Mouse (Mus musculus) fibroblast of lung, adult 2 months (primary cell): ENCODE measurements around the gene Serpina3a.
A peak's percentile ranks its signal among the peaks of the same experiment; 100 is the strongest.
"Not testable (repeated sequence)": the region's sequence is repeated elsewhere in the genome, so short reads cannot be mapped to it uniquely, and the experiment has no call there.

Experiments
- DNase-seq: peaks from one replicate; pipeline ENCODE4 v3.0.0-alpha.2; 2011; ENCODE audit warnings: low read depth

Serpina3a gene

DNA sequence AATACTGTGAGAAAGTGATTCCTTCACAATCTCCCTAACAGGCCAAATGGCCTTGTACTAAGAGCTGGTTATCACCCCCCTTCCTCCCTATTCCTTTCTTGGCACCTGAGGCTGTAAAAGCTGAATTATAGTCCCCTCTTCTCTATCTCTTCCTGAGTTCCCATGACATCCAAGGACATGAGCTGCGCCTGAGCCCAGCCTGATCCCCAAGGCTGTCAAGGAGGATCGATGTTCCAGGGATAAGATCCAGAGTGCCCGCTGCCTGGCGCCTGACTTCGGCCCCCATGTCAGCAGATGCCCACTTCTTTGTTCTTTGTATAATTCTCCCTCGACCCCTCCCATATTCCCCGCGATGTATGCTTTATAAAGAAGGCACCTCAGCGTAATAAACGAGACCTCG lies at the start of gene Serpina3a:
Gene Serpina3a, plus strand, starts transcription at position 392 of the 400 bp plus-strand sequence.
- not testable (repeated sequence) for DNase-seq

DNA sequence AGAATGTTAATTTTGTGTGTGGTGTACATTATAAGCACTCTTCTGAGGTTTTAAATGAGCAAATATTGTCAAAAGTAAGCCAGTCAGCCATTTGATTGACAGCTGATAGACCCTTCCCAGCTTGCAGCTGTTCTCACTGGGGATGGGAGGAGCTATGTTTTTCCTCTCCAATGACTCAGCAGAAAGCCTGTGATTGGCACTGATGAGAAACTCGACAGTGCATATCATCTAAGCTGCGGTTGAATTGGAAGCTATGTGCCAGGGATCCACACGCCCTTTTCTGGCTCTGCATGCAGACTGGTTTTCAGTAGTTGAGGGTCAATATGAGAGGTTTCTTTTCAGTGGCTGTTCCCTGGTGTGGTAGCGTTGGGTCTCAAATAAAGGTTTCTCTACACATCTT lies 48.0 kb upstream of the Serpina3a start:
- DNase-seq = peak; percentile 73

DNA sequence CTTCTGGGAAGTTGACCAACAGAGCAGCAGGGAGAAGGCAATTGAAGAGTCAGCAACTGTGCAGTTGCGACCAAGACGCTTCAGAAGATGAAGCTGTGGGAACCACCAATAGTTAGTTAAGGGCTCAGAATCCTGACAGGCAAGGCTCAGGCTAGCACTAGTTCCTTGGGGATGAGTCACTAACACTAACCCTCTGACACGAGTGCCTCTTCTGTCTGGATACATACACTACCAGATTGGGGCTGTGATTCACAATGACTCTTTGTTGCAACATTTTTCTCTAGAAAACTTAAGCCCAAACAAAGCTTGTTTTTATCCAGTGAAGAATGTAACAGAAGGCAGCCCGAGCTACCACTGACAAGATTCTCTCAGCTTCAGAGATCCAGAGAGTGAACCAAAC lies 47.5 kb upstream of the Serpina3a start:
- peak; percentile 93 for DNase-seq

DNA sequence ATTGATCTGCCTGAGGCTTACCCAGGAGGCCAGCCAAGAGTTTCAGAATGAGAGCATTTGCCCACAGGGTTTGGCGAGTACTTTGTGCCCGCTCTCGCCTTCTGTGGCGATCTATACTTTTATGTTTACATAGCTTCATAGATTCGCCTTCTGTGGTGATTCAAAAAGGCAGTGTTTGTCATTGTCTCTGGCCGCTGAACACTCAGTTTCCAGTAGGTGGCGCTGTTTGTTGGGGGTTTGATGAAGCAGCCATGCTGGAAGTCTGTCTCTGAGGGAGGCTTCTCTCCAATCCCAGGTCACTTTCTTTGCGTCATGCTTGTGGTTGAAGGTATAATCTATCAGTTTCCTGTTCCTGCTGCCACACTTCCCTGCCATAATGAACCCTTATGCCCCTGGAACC lies 46.3 kb upstream of the Serpina3a start:
- no peak for DNase-seq

DNA sequence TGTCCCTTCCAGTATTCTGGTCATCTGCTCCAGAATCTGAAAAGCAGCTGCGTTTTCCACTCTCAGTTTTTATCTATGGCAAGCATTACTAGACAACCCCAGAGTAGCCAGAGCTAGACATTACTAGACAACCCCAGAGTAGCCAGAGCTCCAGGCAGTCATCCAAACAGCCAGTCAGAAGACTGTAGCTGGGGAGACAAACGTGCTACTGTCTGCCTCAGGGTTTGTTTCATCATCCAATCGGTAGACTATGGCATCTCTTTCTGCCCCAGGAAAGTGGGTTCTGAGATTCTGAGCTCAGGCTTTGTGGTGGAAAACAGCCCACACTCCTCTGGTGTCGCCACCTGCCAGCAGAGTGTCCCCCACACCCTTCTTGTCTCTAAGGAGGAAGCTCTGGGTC lies 45.0 kb upstream of the Serpina3a start:
- DNase-seq = peak; percentile 84

DNA sequence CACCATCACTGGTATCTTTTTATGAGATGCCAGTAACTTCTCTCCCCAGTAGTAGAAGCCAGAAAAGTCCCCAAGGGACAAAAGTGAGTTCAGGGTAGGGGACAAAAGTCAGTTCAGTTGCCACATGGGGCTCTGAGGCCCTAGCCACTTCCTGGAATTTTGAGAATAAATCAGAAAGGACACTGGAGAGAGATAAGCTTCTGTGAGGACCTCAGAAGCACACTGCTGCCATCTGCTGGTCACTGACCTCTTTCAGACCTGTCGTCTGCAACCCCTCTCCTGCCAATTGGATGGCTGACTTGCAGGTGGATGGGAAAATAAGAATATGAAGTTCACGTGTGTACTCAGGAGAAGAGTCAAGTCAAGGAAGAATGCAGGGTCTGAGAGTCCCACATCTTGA lies 42.9 kb upstream of the Serpina3a start:
- no peak for DNase-seq

DNA sequence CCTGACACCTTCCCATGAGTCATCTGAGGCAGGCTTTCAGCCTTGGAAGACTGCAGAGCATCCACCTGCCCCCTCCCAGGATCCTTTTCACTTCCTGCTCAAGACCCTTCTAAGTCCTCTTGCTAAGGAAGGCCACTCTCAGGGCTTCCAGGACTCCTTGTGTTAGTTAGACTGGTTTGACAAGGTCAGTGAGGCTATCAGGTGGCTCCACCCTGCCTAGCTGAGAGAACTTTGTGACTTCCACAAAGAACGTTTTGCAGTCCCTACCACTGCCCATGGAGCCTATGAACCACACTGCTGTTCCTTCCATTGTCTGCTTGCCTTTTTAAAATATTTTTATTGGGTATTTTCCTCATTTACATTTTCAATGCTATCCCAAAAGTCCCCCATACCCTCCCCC lies 40.8 kb upstream of the Serpina3a start:
- no peak for DNase-seq

DNA sequence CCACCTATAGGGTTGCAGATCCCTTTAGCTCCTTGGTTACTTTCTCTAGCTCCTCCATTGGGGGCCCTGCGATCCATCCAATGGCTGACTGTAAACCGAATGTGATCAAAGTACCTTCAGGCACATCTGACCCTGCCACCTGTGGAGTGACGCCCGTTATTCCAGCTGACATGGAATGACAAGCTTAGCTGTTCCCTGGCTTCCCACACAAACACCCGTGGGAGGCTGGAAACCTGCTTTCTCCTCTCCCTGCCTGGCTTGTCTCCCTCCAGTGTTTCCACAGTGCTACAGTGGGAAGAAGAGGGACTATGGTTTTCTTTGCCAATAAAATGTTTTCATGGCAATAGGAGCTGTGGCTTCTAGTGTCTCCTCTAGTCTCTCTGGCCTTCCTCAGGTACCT lies 40.2 kb upstream of the Serpina3a start:
- DNase-seq = no peak

DNA sequence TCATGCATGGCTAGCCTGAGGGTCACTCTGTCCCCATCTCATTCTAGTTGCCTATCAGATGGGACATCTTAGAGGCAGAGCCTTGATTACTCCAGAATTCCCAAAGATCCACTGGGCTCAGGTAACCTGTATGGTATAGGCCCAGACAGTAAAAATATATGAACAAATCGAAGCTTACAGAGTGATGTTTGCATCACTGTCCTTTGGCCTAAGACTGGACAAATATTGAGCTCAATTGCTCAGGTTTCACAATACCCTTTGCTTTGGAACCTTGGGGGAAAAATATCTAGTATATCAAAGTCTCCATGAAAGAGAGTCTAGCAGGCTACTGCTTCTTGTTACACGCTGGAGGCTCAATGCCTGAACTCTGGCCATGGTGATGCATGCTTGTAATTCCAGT lies 22.4 kb upstream of the Serpina3a start:
- DNase-seq = no peak

DNA sequence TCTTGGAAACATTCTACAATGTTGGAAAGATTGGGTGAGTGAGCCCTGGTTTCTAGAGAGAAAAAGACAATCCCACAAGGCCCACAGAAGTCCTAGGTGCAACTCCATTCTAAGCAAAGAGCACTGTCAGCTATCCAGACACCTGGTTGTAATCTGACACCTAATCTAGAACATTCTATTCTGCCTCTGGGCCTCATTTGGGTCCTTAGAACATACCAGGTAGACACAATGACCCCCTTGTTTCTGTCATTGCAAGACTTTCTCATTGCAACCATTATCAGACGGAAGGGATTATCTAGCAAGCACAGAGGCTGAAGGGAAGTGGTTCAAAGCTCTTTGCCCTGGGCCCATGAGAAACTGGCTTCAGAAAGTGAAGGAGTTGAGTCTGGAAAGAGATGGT lies 21.2 kb upstream of the Serpina3a start:
- DNase-seq = no peak

DNA sequence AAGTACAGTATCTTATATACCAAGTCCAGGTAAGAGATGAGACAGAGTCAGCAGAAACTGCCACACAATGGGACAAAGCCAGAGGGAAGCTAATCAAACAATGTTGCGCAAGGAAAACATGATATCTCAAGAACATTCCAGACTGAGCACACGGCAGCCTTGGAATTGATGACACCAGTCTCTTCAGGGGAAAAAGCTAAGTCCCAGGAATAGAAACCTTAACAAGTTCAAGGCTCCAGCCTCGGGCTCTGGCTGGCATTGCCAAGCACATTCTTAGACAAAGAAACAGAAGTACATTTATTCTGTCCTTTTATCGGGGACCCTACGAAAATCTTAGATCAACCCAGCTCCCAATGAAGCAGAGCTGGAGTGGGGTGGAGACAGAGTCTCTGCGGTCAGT lies 11.8 kb upstream of the Serpina3a start, which contains the start of gene Serpina5:
Gene Serpina5, plus strand, starts transcription at position 346 of the 400 bp plus-strand sequence.
- no peak for DNase-seq

DNA sequence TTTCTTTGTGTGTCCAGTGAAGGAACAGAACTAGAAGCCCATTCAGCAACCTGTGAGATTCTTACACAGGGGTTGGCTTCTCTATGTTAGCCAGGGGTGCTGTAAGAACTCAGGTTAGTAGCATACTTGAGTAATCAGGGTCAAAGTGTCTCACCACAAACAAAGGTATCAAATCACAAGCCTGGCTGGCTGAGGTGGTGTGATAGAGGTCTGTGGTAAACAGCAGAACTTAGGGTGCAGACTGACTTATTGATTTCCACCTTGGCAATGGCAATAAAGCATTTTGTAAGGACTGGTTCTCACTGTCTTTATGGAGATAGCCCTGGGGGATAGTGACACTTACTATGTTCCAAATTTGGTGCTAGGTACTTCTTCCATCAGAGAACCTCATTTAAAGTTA lies 6.7 kb upstream of the Serpina3a start:
- no peak for DNase-seq

DNA sequence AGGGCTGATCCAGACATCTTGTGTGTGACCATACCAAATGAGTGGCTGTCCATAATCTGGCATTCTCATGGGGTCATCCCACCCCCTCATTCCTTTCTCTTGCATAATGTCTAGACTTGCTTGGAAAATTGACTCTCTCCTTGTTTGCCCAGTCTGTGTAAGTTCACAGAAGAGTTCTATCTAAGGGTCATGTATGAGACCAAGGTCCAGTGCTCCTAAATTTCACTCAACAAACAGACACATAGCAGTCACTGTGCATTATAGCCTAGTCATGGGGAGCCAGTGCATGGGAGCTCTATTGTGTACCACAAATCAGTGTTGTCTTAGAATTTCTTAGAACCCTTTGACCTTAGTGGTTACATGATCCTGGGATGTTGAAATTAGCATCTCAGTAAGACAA lies 5.6 kb upstream of the Serpina3a start:
- no peak for DNase-seq

DNA sequence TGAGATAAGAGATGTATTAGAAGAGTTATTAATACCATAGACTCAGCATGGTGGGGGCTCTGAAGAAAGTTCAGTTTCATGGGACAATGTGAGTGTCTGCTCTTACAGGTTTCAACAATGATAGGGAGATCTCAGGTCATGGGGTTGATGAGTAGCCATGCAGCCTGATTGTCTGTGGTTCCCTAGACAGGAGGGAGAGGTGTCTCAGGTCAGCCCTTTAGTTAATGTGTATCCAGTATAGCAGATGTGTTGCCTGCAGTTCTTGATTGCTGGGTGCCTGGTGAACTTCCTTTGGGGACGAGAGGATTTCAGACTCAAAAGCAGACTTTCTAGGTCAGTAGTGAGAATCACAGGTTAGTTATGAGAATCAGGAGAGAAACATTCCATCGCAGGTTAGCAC lies 4.0 kb upstream of the Serpina3a start:
- no peak for DNase-seq

DNA sequence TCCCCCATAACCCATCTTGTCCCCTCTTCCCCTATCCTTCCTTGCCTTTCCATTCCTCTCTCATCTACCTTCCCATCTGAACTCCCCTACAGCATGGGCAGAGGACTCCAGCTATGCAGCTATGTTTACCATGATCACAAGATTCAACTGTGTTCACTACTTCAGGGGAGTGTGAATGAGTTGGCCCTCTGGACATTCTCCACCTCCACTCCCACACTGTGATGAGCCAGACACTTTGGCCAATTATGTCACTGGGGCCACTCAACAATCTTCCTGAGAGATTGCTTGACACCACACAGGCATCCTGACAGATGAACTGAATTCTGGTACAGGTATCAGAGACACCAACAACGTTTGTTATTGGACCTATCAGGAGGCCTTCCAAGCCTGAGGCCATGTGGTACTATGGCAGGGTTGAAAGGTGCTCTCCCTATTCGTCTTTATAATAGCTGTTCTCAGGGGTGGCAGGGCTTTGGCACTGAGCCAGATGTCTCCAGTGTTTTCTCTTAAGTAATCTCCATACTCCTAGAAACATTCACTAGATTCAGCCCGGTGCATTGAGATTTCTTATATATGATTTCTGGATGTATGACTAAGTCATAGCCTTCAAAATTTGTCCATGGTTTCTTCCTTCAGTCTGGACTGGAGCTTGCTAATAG lies 2.5 kb downstream of the Serpina3a start:
- DNase-seq = no peak

DNA sequence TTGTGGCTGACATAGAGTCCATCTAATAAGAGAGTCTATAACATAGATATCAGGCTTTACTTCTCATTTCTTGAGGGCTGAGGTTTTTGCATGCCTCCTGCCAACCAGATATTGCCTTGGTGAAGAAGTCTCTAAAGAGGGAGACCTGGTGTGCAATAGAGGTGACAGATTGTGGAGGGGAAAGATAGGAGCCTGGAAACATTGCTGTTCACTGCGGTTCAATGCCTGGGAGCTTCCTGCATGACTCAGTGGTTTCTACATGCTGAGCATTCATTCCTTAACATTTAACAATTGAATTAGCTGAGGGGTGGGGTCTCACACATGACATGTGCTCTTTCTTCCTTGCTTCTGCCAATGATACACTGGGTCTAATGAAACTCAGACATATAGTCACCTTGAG lies 10.6 kb downstream of the Serpina3a start:
- no peak for DNase-seq

DNA sequence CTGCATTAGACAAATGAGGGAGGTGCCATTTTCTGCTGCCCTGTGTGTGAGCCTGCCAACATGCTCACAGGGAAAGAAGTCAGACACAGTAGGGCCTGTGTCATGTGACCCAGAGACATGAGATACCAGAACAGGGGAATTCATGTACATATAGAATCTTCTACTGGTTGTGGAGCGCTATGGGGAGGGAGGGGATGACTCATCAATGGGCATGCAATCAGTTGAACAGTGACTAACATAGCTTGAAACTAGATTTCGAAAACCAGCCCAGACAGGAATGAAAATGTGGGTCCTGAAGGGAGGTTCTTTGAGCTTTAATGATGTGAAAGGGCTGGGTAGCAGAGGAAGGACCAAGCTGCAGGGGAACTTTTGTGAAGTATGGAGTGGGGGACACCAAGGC lies 11.5 kb downstream of the Serpina3a start:
- DNase-seq = peak; percentile 37

DNA sequence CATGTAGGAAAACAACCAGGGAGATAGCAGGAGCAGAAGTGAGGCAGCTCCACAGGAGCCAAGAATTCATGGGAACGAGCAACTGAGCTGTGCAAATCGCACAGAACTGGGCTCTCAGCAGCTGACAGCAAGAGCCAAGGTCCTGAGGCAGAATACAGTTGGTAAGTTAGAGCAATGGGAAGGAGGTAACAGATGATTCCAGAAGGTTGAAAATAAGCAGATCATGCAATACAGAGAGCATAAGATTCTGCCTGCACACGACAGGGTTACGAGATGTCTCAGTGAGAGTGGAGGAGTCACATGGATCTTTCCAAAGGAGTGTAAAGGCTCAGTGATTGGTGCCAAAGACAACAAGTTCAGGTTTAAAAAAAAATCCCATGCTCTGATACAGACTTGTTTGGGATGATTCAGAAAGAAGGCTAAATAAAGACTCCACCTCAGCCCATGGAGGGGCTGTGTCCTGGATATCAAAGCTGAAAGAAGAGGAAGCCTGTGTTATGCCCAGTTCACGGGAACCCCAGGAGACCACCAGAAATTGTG lies 12.6 kb downstream of the Serpina3a start:
- no peak for DNase-seq

DNA sequence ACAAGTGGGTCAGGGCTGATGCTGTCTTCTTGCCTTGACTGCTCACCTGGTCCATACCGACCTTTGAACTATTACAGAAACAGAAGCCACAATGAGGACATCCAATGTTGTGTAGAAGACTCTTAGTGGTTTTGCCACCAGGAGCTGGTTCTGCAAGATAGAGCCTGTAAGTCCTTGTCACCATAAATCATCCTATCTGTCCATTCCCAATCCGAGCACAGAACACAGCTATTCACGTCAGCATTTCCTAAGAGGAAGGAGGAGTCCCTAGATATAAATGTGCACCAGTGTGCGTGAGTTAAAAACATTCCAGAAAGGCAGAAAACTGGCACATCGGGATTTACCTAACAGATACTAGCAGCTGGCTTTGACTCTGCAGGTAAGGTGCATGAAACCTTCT lies 15.2 kb downstream of the Serpina3a start, which contains the start of gene Serpina3b:
Gene Serpina3b, plus strand, starts transcription at position 301 of the 400 bp plus-strand sequence.
- no peak for DNase-seq

DNA sequence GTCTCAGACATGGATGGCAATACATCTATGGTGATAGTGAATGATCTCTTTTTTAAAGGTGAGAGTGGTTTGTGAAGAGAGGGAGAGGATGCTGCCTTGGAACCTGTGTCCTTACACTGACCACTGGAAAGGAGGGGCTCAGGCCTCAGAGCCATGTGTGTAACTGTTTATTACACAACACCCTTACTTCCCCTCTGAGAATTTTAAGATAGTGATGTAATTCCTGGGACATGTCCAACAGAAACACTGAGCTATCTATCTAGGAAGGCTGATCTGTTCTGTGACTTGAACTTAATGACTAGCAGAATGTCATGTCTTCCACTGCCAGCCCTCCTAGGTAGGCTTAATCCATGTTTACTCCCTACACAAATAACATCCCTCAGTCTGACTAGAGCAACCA lies 18.5 kb downstream of the Serpina3a start:
- DNase-seq = no peak

DNA sequence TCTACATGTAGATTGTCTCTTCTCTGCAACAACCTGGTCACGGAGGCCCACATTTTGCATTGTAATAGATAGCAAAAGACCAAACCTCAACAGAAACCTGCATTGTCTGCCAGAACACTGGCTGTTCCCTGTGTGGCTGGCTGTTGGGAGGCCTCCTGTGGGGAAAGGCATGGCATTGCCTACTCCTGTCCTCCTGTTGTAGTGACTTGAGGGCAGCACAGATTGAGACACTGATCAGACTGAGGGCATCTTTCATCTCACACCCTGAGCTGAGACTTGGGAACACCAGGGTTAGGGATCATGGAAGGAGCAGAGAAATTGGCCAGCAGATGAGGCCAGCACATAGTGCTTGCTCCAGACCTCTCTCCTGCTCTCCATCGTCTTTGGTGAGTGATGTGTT lies 25.7 kb downstream of the Serpina3a start:
- no peak for DNase-seq

DNA sequence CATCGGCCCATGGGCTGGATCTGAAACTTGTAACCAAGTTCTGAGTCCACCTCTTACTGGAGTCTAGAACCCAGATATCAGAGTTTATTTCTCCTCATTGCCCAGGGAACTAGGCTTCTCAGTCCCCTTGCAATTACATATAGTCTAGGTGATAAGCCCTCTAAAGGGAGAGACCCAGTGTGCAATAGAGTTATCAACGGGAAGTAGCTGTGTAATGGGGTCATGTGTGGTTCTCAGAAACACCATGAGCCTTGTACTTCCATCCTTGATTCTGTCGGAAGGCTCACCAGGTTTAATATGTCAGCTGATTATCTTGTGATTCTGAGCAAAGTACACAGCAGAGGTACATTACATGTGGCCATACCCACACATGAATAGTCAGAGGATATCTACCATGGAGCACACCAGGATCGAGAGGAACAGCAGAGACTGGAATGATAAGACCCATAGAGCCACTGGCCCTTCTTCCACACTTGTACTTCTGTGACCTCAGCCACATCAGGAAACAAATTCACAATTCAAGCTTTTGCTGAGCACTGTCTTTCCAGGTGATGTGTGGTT lies 28.1 kb downstream of the Serpina3a start:
- DNase-seq = no peak

DNA sequence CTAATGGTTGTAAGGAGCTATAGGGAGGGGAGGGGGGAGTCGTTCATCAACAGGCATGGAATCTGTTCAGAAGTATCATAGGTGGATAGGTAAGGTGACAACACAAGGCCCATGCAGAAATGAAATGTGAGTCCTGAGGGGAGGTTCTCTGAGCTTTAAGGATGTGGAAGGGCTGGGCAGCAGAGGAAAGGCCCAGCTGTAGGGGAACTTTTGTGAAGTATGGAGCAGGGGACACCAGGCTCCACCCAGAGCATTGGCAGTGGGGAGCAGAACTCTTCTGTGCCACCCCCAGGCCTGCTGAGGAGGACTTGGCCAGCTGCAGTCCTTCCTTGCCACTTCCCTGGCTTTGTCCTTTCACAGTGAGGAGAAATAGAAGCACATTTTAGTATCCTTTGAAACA lies 29.0 kb downstream of the Serpina3a start:
- no peak for DNase-seq

DNA sequence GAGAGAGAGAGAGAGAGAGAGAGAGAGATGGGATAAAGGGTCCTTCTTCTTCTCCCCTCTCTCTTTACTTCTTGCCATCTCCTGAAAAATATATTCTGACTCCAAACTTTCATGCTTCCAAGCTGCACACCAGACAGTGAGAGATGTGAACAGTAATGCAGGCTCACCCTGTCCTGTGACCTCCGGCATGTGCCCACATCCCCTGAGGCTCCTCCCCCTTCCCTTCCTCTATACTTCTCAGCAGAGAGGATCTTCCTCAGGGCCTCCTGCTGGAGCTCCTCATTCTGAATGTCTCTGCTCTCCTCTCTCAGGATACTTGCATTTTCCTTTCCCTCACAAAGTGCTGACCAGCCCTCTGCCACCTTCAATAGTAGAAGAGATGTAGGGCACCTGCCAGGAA lies 29.9 kb downstream of the Serpina3a start:
- DNase-seq = no peak
